Mouse (Mus musculus) v-Abl transformed pro-B cells (cell line): ENCODE measurements around the gene Golph3l.
"Not testable (repeated sequence)": the region's sequence is repeated elsewhere in the genome, so short reads cannot be mapped to it uniquely, and the experiment has no call there.

Experiments
- in situ Hi-C, 2 experiments: fragments of 400-800 bp; cut with MboI; formaldehyde crosslinking; loops; one replicate each; pipeline ENCODE4 v1.15.1; 2025; ENCODE audit not compliant: unreplicated experiment in 2 of 2

The Golph3l gene

DNA sequence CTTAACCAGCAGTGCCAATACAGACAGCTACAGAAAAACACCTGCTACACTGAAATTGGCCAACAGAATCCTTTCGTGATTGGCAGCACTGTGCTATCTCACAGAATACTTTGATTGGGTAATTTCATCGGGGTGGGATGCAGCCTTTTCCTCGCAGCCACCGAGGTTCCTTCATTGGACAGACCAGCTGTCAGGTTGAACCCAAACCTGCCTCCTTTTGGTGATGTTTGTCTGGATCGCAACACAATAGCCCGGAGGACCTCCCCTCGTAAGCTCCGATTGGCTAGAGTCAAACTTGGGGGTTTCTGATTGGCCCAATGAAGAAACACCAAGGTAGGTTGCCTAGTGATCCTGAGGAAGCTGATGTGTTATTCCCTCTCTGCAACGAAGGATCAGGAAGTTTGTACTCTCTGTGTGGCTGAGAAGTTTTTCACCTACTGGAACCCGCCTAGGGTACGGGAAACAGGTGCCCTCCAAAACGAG is at the start of gene Golph3l:
Gene Golph3l, plus strand, starts transcription at position 331 of the 483 bp plus-strand sequence.
- in situ Hi-C loops, result loop anchor here in 1 of 2 experiments (10.0 kb wide), 1 partner anchor 64 kb away; the partner anchor contains the start of gene Ctss

DNA sequence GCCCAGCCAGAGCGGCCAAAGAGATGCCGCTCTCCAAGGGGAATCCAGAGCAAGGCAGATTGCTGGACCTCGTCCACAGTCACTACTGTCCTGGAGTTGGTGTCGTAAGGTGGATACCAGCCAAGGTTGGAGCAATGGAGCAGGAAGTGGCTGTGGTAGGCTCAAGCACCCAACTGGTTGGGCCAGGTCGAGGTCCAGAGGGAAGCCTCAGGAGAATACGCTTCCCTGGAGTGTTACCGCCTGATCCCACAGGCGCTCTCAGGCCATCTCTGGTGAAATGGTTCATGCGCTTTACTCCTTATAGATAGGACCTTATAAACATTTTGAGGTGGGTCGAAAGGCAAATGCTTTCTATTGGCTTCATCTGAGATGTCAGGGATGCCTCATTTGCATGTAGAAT is 49.8 kb upstream of the Golph3l start:
- in situ Hi-C loops, result no loop called here

DNA sequence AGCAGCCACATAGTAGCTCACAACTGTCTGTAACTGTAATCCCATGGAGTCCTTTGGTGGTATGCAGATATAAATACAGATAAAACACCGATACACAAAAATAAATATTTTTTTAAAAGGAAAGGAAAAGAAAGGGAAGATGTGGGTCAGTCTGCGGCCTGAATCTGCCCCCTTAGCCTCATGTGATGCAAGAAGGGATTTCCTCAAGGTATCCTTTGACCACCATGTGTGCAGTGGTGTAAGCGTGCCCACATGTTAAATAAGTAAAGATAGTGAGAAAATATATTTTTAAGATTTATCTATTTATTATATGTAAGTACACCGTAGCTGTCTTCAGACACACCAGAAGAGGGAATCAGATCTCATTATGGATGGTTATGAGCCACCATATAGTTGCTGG is 48.9 kb upstream of the Golph3l start:
- in situ Hi-C loops, result no loop called here

DNA sequence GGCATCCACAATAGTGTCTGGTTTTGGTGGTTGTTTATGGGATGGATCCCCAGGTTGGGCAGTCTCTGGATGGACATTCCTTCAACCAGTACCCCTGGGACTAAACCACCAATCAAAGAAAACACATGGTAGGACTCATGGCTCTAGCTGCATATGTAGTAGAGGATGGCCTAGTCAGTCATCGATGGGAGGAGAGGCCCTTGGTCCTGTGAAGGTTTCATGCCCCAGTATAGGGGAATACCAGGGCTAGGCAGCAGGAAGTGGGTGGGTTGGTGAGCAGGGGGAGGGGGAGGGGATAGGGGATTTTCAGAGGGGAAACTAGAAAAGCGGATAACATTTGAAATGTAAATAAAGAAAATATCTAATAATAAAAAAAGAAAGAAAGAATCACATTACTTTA is 47.5 kb upstream of the Golph3l start:
- in situ Hi-C loops, result not testable (repeated sequence)

DNA sequence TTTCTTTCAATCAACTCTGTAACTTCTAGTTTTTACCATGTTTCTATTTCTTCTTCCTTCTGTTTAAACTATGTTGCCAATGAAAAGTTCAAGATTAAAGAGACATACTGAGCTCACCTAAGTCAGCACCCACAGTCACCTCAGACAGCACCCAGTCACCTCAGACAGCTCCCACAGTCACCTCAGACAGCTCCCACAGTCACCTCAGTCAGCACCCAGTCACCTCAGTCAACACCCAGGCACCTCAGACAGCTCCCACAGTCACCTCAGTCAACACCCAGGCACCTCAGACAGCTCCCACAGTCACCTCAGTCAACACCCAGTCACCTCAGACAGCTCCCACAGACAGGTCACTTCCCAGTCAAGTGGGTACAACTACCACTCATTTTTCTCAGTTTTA is 46.6 kb upstream of the Golph3l start:
- in situ Hi-C loops, result no loop called here

DNA sequence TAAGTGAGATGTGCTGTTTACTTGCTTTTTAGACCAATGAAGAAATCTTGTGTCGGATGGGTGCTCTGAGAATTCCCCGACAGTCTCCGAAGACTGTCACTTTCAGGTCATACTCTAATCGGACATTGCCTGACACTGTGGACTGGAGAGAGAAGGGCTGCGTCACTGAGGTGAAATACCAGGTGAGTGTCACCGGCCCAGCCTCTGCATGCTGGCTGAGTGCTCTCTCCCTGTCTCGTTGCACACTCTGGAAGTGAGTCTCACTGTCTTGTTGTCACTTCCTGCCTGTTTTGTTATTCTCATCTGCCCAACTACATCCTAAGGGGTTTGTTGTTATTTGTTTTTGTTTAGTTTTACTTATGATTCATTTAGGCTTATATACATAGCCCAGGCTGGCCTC is 45.8 kb upstream of the Golph3l start:
- in situ Hi-C loops, result no loop called here

DNA sequence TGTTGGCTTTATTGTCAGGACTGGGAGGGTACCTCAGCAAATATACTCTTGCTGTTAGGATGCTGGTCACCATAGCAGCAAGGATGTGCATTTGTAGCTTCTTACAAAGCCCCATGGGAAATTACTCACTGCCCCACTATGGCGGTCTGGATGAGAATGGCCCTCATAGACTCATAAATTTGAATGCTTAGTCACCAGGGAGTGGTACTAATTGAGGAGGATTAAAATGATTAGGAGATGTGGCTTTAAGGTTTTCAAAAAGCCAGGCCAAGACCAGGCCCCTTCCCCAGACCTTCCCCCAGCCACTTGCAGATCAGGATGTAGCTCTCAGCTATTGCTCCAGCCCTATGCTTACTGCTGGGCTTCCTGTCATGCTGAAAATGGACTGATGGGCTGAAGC is 38.6 kb upstream of the Golph3l start:
- in situ Hi-C loops, result no loop called here

DNA sequence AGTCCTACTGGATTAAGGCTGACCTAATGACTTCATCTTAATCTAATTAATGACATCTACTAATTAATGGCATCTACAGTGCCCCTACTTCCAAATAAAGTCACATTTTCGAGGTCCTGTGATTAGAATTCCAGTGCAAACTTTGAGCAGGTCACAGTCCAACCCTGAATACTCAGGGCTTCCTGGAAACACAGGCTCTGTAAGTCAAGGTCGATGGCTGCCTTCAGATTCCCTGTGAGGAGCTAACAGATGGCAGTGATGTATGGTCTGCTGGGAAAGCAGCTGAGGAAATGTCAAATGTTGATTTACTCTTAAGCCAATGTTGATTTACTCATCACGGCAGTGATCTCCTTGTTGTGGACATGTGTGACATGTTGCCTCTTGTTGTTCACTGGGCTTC is 34.7 kb upstream of the Golph3l start:
- in situ Hi-C loops, result no loop called here

DNA sequence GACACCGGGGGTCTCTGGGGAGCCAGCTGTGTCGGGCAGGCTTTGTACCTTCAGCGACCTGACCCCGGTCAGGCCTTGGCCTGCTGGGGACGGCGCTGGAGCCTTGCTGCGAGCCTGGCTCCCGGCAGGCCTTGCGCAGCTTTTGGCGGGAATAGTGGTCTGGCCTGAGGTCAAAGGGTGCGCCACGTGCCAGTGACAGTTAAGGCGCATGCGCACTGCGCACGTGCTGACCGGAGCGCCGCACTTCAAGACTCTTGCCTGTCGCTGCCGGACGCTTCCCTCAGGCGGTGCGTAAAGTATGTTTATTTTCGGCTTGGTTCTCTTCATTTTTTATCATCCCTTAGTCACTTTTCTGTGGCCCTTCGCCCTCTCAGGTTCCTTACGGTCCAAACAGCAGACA is 29.3 kb upstream of the Golph3l start, which contains the start of gene Hormad1:
Gene Hormad1, plus strand, starts transcription at position 241 of the 400 bp plus-strand sequence.
- in situ Hi-C loops, result no loop called here

DNA sequence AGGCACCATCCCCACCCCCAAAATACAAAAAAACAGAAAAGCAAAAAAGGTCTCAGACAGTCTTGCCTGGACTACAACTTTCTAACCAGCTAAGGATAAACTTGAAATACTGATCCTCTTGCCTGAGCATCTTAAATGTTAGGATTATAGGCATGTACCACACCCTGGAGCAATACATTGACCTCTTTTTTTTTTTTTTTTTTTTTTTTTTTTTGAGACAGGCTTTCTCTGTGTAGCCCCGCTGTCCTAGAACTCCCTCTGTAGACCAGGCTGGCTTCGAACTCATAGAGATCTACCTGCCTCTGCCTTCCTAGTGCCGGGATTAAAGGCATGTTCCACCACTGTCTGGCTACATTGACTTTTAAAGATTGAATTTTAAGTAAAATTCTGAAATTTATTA is 28.0 kb upstream of the Golph3l start:
- in situ Hi-C loops, result no loop called here

DNA sequence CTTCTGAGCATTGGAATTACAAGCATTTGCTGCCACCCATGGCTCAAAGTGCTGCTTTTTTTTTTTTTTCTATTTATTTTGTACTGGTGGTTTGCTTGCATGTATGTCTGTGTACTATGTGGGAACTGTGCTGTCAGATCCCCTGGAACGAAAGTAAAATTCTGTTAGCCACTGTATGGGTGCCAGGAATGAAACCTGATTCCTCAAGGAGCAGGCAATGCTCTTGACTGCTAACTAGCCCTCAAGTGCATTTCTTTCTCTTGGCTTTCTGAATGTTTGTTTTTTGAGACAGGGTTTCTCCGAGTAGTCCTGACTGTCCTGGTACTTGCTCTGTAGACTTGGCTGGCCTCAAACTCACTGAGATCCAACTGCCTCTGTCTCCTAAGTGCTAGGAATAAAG is 26.9 kb upstream of the Golph3l start:
- in situ Hi-C loops, result no loop called here

DNA sequence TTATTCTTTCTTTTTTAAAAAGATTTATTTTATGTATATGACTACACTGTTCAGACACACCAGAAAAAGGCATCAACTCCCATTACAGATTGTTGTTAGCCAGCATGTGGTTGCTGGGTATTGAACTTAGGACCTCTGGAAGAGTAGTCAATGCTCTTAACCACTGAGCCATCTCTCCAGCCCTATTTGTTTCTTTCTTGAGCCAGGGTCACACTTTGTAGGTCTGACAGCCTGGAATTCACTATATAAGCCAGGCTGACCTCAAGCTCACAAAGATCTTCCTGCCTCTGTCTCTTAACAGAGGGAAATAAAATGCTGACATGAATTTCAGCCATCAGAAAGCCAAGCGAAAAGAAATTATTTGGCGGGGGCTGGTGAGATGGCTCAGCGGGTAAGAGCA is 19.1 kb upstream of the Golph3l start:
- in situ Hi-C loops, result no loop called here

DNA sequence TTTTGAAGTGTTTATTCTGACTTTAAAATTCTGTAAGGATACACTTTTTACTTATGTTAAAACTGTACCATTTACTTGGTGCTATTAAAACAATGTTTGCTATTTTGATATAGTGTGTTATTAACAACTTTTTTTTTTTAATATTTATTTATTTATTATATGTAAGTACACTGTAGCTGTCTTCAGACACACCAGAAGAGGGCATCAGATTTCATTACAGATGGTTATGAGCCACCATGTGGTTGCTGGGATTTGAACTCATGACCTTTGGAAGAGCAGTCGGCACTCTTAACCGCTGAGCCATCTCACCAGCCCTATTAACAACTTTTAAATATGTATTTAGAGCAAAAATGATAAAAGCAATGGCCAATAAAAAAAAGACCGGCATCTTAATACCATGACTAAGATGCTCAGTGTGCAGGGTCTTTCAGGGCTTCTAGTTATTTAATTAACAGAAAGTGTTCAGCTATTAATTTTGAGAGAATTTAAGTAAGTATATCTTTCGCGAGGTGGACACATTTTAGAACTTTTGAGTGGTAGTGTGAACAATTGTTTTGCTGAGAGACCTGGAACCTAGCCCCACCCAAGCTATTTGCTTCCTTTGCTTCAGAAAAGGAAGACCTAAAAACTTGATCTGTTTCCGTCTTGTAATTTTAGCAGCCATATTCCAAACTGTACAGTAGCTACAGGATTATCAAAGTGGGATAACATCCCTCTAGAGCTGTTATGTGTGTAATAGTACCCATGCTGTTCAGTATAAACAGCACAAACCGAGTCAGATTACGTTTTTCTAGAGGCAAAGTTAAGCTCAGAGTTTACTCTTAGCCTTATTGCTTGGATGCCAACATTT is 755 bp upstream of the Golph3l start:
- in situ Hi-C loops, result loop anchor here in 1 of 2 experiments (10.0 kb wide), 1 partner anchor 63 kb away; the partner anchor contains the start of gene Ctss

DNA sequence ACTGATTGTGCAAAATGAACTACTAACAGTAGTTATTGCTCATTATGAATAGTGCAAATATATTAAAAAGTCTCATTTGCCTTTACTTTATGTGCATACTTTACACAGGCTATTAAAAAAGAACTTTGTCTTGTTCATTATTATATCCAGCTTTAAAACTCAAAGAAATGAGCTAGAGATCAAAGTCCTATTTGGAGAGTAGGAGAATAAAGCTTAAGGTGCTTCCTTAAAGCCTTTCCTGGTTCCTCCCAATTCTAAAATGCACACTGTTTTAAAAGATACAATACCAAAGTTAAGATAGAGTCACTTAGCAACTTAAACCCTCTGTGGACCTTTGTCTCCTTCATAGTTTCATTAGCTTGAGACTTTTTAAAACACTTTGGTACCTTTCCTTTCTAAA is 10.0 kb downstream of the Golph3l start:
- in situ Hi-C loops, result no loop called here

DNA sequence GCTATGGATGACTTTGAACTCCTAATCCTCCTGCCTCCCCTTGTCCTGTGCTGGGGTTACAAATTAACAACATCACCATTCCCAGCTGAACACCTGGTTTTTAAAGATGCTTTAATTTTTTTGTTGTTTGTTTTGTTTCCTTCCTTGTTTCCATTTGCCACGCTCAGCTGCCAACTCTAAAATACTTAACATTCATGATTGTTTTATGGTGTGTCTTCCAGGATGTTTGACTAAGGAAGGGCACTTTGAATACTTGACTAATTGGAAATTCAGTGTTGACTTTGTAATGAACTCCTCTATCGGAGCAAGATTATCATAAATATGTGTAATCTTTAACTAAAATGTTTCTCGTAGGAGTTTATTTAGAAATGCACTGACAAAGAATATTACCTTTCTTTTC is 12.6 kb downstream of the Golph3l start:
- in situ Hi-C loops, result loop anchor here in 1 of 2 experiments (25.0 kb wide), 2 partner anchors 89 to 264 kb away; no protein-coding TSS in a partner anchor

DNA sequence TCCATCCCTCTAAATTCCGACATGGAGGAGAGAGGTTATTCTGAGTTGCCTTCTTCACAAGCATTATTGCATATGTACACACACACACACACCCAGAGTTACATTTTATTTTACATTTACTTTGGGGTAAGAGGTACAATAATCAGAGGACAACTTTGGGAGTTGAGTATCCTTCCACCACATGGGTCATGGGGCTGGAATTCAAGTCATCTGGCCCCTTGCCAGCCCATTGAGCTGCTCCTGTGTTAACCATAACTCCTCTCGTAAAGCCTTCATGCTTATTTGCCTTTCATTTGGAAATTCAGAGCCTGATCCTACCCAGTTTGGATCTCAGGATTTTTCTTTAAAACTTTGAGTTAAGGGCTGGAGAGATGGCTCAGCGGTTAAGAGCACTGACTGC is 17.4 kb downstream of the Golph3l start:
- in situ Hi-C loops, result loop anchor here in 1 of 2 experiments (25.0 kb wide), 2 partner anchors 94 to 269 kb away; no protein-coding TSS in a partner anchor

DNA sequence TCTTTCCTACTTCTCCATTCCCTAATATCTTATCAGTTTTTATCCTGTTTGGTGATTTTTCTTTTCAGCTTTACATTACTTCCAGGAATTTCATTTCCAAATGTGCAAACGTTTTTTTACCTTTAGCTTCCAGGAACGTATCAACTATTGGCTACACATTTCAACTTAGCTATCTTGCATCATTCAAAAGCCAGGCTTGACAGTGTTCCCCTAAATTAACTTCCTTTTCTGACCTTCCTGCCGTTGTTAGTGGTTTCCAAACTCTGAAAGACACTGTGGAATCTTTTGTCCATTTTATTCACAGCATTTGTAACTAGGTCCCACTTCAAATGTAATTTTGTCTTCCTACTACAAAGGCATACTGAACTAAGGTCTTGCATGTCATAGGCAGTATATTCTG is 20.5 kb downstream of the Golph3l start:
- in situ Hi-C loops, result loop anchor here in 1 of 2 experiments (25.0 kb wide), 2 partner anchors 97 to 272 kb away; no protein-coding TSS in a partner anchor

DNA sequence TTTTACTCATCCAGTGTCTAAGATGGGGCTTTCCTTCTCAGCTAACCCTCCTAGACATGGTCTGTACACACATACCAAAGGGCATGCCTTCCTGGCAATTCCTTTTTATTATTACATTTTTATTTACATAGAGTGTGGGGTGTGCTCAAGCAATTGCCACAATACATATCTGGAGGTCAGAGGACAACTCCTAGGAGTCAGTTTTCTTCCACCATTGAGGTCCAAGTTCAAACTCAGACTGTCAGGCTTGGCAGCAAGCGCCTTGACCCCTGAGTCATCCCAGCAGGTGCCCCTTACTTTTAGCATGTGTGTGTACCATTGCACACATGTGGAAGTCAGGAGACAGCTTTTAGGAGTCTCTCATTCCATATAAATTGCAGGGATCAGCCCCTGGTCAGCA is 25.3 kb downstream of the Golph3l start:
- in situ Hi-C loops, result loop anchor here in 1 of 2 experiments (25.0 kb wide), 2 partner anchors 102 to 277 kb away; no protein-coding TSS in a partner anchor

DNA sequence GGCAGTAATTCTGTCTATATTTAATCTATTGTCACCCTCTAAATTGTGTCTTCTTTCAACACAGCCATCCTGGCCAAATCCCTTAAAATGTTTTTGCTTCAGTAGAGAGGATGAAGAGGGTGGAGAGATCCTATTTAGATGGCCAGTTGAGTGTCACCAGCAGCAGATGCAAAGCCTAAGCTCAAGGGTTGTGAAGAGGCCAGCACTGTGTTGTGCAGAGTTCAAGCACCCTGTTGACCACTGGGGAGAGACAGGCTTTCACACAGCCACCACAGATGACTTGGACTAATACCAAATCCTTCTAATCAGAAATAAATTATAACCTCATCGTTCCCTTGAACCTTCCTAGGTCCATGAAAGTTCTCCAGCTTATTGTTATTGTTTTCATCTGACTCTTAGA is 29.8 kb downstream of the Golph3l start:
- in situ Hi-C loops, result loop anchor here in 1 of 2 experiments (25.0 kb wide), 2 partner anchors 106 to 281 kb away; no protein-coding TSS in a partner anchor

DNA sequence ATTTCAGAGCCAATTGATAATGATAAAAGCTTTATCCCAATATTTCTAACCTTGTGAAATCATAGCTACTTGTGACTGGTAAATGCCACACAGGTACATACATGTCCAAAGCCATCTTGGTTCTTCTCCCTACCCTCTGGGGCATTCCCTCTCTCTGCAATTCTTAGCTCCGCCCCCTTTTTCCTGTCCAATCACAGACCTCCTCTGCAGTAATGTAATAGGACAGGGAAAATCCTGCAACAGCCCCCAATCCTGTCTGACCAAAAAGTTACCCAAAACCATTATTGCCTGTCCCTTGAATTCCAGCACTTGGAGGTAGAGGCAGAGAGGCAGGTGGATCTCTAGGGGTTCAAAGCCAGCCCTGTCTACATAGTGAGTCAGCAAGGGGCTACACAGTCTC is 32.5 kb downstream of the Golph3l start:
- in situ Hi-C loops, result loop anchor here in 1 of 2 experiments (25.0 kb wide), 2 partner anchors 109 to 284 kb away; no protein-coding TSS in a partner anchor

DNA sequence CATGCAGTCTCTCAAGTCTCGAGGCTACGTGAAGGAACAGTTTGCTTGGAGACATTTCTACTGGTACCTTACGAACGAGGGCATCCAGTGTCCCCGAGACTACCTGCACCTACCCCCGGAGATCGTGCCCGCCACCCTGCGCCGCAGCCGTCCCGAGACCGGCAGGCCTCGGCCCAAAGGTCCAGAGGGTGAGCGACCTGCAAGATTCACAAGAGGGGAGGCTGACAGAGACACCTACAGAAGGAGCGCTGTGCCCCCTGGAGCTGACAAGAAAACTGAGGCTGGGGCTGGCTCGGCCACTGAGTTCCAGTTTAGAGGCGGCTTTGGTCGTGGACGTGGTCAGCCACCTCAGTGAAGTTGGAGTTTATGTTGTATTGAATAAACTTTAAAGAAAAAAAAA is 33.7 kb downstream of the Golph3l start:
- in situ Hi-C loops, result loop anchor here in 1 of 2 experiments (25.0 kb wide), 2 partner anchors 110 to 285 kb away; no protein-coding TSS in a partner anchor
